Mouse (Mus musculus) Patski (cell line): ENCODE data around the gene Col23a1. TPM values are rescaled to one million over a fixed set of nuclear protein-coding genes. Genes with fewer than 3 reads are reported as not detected.

Experiments
- ATAC-seq: fragments of 100-300 bp; one replicate; pipeline ENCODE4 v1.8.0; 2021
- CTCF ChIA-PET: fragments of 350-600 bp; sonication (Branson Sonifier 250); formaldehyde crosslinking; loops from one replicate; lab custom pipeline; 2022; ENCODE audit warnings: inconsistent platforms; lab: Charles Lee
- POLR2A ChIA-PET: fragments of 350-600 bp; sonication (Branson Sonifier 250); formaldehyde crosslinking; loops from one replicate; lab custom pipeline; 2022; ENCODE audit warnings: antibody characterized with exemption, inconsistent platforms; lab: Charles Lee
- DNase-seq: peaks from one replicate; pipeline ENCODE4 v3.0.0-alpha.2; 2011; ENCODE audit warnings: low read depth, low spot score
- H3K27me3 ChIP-seq: fragments of 371-371 bp; one replicate; pipeline ENCODE4 v1.5.1; 2021
- CTCF ChIP-seq: fragments of 100-300 bp; IDR thresholded peaks from one replicate; pipeline ENCODE4 v1.5.1; 2021
- in situ Hi-C: fragments of 300-500 bp; cut with MboI; formaldehyde crosslinking; loops from 3 replicates; pipeline ENCODE4 v1.11.1; 2018; ENCODE audit warnings: low pct_unique_long_range_greater_than_20kb, mixed read lengths
- polyA plus RNA-seq: library from polyadenylated mRNA; unstranded; gene quantifications from one replicate; pipeline ENCODE4 v1.2.3, GENCODE M21; 2021

The Col23a1 gene
- polyA plus RNA-seq, 1 experiment from 2014 or later: 3.5 TPM

GRCm38 (mm10) chr11:51371321-51371720 is 81.6 kb downstream of the Col23a1 start:
- no peak for TF ChIP-seq CTCF
- in situ Hi-C loops: no loop called here
- ChIA-PET POLR2A (no interaction called here), CTCF (no interaction called here)
- DNase-seq (no peak), ATAC-seq (no peak)
- no peaks in the 10 kb centered on the region for H3K27me3 ChIP-seq

- ATAC-seq (no peak), DNase-seq (no peak)
- TF ChIP-seq CTCF: no peak
- CTCF ChIA-PET: no interaction called here
- POLR2A ChIA-PET: no interaction called here
- H3K27me3 ChIP-seq: no peaks in the 10 kb centered on the region
- in situ Hi-C loops: no loop called here
Measured at GRCm38 (mm10) chr11:51371926-51372325, 82.2 kb downstream of the Col23a1 start.

GRCm38 (mm10) chr11:51377199-51377598 is 87.5 kb downstream of the Col23a1 start:
- ChIA-PET CTCF (interaction anchor here (0.7 to 1.3 kb wide), 3 partner anchors 10 to 163 kb away, joined by 3 to 4 read pairs (median 3); no protein-coding TSS in a partner anchor), POLR2A (interaction anchor here (1.1 kb wide), 1 partner anchor 14 kb away, joined by 3 read pairs; no protein-coding TSS in a partner anchor)
- no peak for TF ChIP-seq CTCF
- H3K27me3 ChIP-seq: peaks cover 3% of the 10 kb centered on the region
- DNase-seq (no peak), ATAC-seq (no peak)
- in situ Hi-C loops: loop anchor here (5.0 kb wide), 1 partner anchor 85 kb away; no protein-coding TSS in a partner anchor

- no peak for DNase-seq
- no peak for TF ChIP-seq CTCF
- CTCF ChIA-PET: no interaction called here
- in situ Hi-C loops: no loop called here
- POLR2A ChIA-PET: no interaction called here
- ATAC-seq: no peak
- peaks cover 14% of the 10 kb centered on the region for H3K27me3 ChIP-seq
Measured at GRCm38 (mm10) chr11:51388892-51389340, 99.2 kb downstream of the Col23a1 start.

- no peak for TF ChIP-seq CTCF
- no peak for DNase-seq
- ChIA-PET CTCF (no interaction called here), POLR2A (no interaction called here)
- in situ Hi-C loops: no loop called here
- peaks cover 16% of the 10 kb centered on the region for H3K27me3 ChIP-seq
- no peak for ATAC-seq
Measured at GRCm38 (mm10) chr11:51389763-51390162, 100.0 kb downstream of the Col23a1 start.

- TF ChIP-seq CTCF: no peak
- ATAC-seq: no peak
- in situ Hi-C loops: no loop called here
- DNase-seq: no peak
- H3K27me3 ChIP-seq: peaks cover 22% of the 10 kb centered on the region
- POLR2A ChIA-PET: interaction anchor here (0.8 kb wide), 1 partner anchor 13 kb away, joined by 3 read pairs; no protein-coding TSS in a partner anchor
- CTCF ChIA-PET: no interaction called here
Measured at GRCm38 (mm10) chr11:51390521-51390920, 100.8 kb downstream of the Col23a1 start.

- POLR2A ChIA-PET: no interaction called here
- in situ Hi-C loops: no loop called here
- TF ChIP-seq CTCF: no peak
Measured at GRCm38 (mm10) chr11:51391548-51391947, 101.8 kb downstream of the Col23a1 start.

GRCm38 (mm10) chr11:51394301-51394865 is 104.7 kb downstream of the Col23a1 start:
- no peak for TF ChIP-seq CTCF
- in situ Hi-C loops: no loop called here
- DNase-seq (no peak), ATAC-seq (no peak)
- peaks cover 13% of the 10 kb centered on the region for H3K27me3 ChIP-seq
- ChIA-PET POLR2A (no interaction called here), CTCF (interaction anchor here (1.3 kb wide), 1 partner anchor 26 kb away, joined by 3 read pairs; no protein-coding TSS in a partner anchor)

More at GRCm38 (mm10) chr11:51391548-51391947, 101.8 kb downstream of the Col23a1 start:
- peaks cover 22% of the 10 kb centered on the region for H3K27me3 ChIP-seq
- ATAC-seq (no peak), DNase-seq (no peak)
- CTCF ChIA-PET: no interaction called here

- no peak for ATAC-seq
- no peak for TF ChIP-seq CTCF
- POLR2A ChIA-PET: no interaction called here
Measured at GRCm38 (mm10) chr11:51396451-51396850, 106.7 kb downstream of the Col23a1 start.

GRCm38 (mm10) chr11:51398084-51398483 is 108.4 kb downstream of the Col23a1 start:
- POLR2A ChIA-PET: no interaction called here
- TF ChIP-seq CTCF: no peak
- no peak for DNase-seq
- CTCF ChIA-PET: interaction anchor here (1.4 to 2.0 kb wide), 2 partner anchors 11 to 17 kb away, joined by 4 to 5 read pairs; no protein-coding TSS in a partner anchor
- in situ Hi-C loops: no loop called here
- no peak for ATAC-seq
- peaks cover 13% of the 10 kb centered on the region for H3K27me3 ChIP-seq

More at GRCm38 (mm10) chr11:51396451-51396850, 106.7 kb downstream of the Col23a1 start:
- in situ Hi-C loops: no loop called here
- H3K27me3 ChIP-seq: peaks cover 13% of the 10 kb centered on the region
- DNase-seq: no peak
- CTCF ChIA-PET: interaction anchor here (1.5 to 1.8 kb wide), 2 partner anchors 13 to 143 kb away, joined by 3 to 4 read pairs; no protein-coding TSS in a partner anchor

GRCm38 (mm10) chr11:51400356-51400755 is 110.6 kb downstream of the Col23a1 start:
- no peak for ATAC-seq

More at GRCm38 (mm10) chr11:51400356-51400755, 110.6 kb downstream of the Col23a1 start:
- DNase-seq: no peak
- ChIA-PET CTCF (no interaction called here), POLR2A (no interaction called here)
- no peak for TF ChIP-seq CTCF
- peaks cover 1% of the 10 kb centered on the region for H3K27me3 ChIP-seq
- in situ Hi-C loops: no loop called here
